Mouse (Mus musculus): ENCODE data around the gene Cnih4. TPM values are rescaled to one million over a fixed set of nuclear protein-coding genes. Genes with fewer than 3 reads are reported as not detected.
A peak's percentile ranks its signal among the peaks of the same experiment; 100 is the strongest.

Cnih4 gene
- polyA plus RNA-seq (2012; rRNA removed) (24.3 and 26.6 TPM in 2 replicates), polyA plus RNA-seq (2014; fragmentation: Nextera tagmentation; extraction: Ambion mirVana) (90.5 and 99.3 TPM in 2 replicates)

- Histone ChIP-seq H3K4me3 (replicated peaks; ENCODE audit: low read length) (peak within 1 kb of the TSS; percentile 70), H3K27me3 (ENCODE audit: control insufficient read depth, insufficient read depth, low read length) (no peaks in the 10 kb centered on the region), H3K36me3 (ENCODE audit: control insufficient read depth, insufficient read depth, low read length) (peaks cover 22% of the 10 kb centered on the region), H3K27ac (replicated peaks; ENCODE audit: low read depth, low read length) (peak within 1 kb of the TSS; percentile 70), H3K4me1 (ENCODE audit: control insufficient read depth, insufficient read depth, low read length) (peaks cover 12% of the 10 kb centered on the region), H3K4me2 (replicated peaks; ENCODE audit: low read depth, low read length, severe bottlenecking) (peak within 1 kb of the TSS; percentile 70), H3K9me3 (ENCODE audit: control insufficient read depth, low read length) (no peaks in the 10 kb centered on the region), H3K9ac (ENCODE audit: low read depth, low read length, severe bottlenecking) (peak within 1 kb of the TSS; percentile 70)
- DNase-seq (ENCODE audit: low spot score) (peak; percentile 99), ATAC-seq (ENCODE audit: low FRiP score, low read depth) (peak; percentile 100)
- WGBS = under 1% methylated on average over 52 of the region's 52 CpGs
- TF ChIP-seq POLR2A (IDR thresholded peaks at IDR 0.05; ENCODE audit: borderline replicate concordance, extremely low read depth, insufficient read depth, insufficient read length) = peak; percentile 13; the same call in 1 of the 2 replicates
Observed at GRCm38 (mm10) chr1:181143950-181144836, at the start of gene Cnih4, which contains the start of gene Nvl. TSS of gene Cnih4 (plus strand) at chr1:181144693. TSS of gene Nvl (minus strand) at chr1:181144204.

DNA sequence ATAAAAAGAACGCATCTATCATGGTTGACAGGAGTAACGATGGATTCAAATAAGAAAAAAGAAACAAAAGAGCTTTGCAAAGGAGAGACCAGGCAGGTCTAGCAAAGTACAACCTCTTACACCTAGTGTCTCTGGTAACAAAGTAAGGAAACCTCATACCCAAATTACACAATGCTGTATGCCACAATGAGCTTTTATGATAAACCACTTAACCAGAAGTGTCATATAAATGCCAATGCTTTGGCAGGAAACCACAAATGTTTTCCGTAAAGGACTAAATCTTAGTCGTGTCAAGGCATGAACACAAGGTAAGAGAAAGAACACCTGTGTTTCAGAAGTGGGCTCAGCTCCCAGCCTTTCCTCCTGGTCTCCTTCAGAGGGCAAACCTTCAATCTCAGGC, 27.4 kb upstream of the Cnih4 start:
- H3K27ac ChIP-seq (replicated peaks; ENCODE audit: low read depth, low read length) = no peak overlapping the region
- DNase-seq (ENCODE audit: low spot score) (no peak), ATAC-seq (ENCODE audit: low FRiP score, low read depth) (no peak)
- peaks cover 82% of the 10 kb centered on the region for H3K36me3 ChIP-seq (ENCODE audit: control insufficient read depth, insufficient read depth, low read length)
- WGBS = 89% methylated on average over 4 of the region's 4 CpGs
- no peak overlapping the region for H3K4me3 ChIP-seq (replicated peaks; ENCODE audit: low read length)
- H3K4me1 ChIP-seq (ENCODE audit: control insufficient read depth, insufficient read depth, low read length) = no peaks in the 10 kb centered on the region
- H3K4me2 ChIP-seq (replicated peaks; ENCODE audit: low read depth, low read length, severe bottlenecking) = no peak overlapping the region
- H3K9me3 ChIP-seq (ENCODE audit: control insufficient read depth, low read length) = no peaks in the 10 kb centered on the region
- no peaks in the 10 kb centered on the region for H3K27me3 ChIP-seq (ENCODE audit: control insufficient read depth, insufficient read depth, low read length)
- H3K9ac ChIP-seq (ENCODE audit: low read depth, low read length, severe bottlenecking) = no peak overlapping the region
- TF ChIP-seq POLR2A (IDR thresholded peaks at IDR 0.05; ENCODE audit: borderline replicate concordance, extremely low read depth, insufficient read depth, insufficient read length) = no peak

GRCm38 (mm10) chr1:181124145-181124544, 20.3 kb upstream of the Cnih4 start:
- Histone ChIP-seq H3K4me3 (replicated peaks; ENCODE audit: low read length) (no peak overlapping the region), H3K9ac (ENCODE audit: low read depth, low read length, severe bottlenecking) (no peak overlapping the region), H3K4me2 (replicated peaks; ENCODE audit: low read depth, low read length, severe bottlenecking) (no peak overlapping the region), H3K27me3 (ENCODE audit: control insufficient read depth, insufficient read depth, low read length) (no peaks in the 10 kb centered on the region), H3K9me3 (ENCODE audit: control insufficient read depth, low read length) (no peaks in the 10 kb centered on the region), H3K27ac (replicated peaks; ENCODE audit: low read depth, low read length) (no peak overlapping the region), H3K4me1 (ENCODE audit: control insufficient read depth, insufficient read depth, low read length) (no peaks in the 10 kb centered on the region), H3K36me3 (ENCODE audit: control insufficient read depth, insufficient read depth, low read length) (peaks cover 84% of the 10 kb centered on the region)
- DNase-seq (ENCODE audit: low spot score) = no peak
- no peak for ATAC-seq (ENCODE audit: low FRiP score, low read depth)
- WGBS = 88% methylated on average over 2 of the region's 2 CpGs
- TF ChIP-seq POLR2A (IDR thresholded peaks at IDR 0.05; ENCODE audit: borderline replicate concordance, extremely low read depth, insufficient read depth, insufficient read length) = no peak

DNA sequence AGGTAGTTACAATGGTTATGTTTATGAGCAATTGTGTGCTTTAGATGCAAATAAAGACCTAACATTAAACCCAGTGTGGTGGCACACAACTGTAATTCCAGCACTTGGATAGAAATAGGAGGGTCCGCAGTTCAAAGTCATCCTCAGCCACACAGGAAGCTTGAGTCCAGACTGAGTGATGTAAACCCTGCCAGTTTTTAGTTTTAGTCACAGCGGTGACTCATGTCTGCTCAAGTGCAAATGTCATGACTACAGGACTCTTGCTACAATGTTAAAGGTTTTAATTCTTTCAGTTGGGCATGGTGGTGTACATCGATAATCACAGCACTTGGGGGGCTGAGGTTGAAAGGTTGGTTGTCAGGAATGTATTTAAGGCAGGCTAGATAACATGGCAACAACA, 18.6 kb upstream of the Cnih4 start:
- Histone ChIP-seq H3K9ac (ENCODE audit: low read depth, low read length, severe bottlenecking) (no peak overlapping the region), H3K9me3 (ENCODE audit: control insufficient read depth, low read length) (no peaks in the 10 kb centered on the region), H3K4me2 (replicated peaks; ENCODE audit: low read depth, low read length, severe bottlenecking) (no peak overlapping the region), H3K4me1 (ENCODE audit: control insufficient read depth, insufficient read depth, low read length) (no peaks in the 10 kb centered on the region), H3K36me3 (ENCODE audit: control insufficient read depth, insufficient read depth, low read length) (peaks cover 87% of the 10 kb centered on the region), H3K4me3 (replicated peaks; ENCODE audit: low read length) (no peak overlapping the region), H3K27ac (replicated peaks; ENCODE audit: low read depth, low read length) (no peak overlapping the region), H3K27me3 (ENCODE audit: control insufficient read depth, insufficient read depth, low read length) (no peaks in the 10 kb centered on the region)
- ATAC-seq (ENCODE audit: low FRiP score, low read depth) (no peak), DNase-seq (ENCODE audit: low spot score) (no peak)
- no peak for TF ChIP-seq POLR2A (IDR thresholded peaks at IDR 0.05; ENCODE audit: borderline replicate concordance, extremely low read depth, insufficient read depth, insufficient read length)
- WGBS = over 99% methylated on average over 3 of the region's 3 CpGs

DNA sequence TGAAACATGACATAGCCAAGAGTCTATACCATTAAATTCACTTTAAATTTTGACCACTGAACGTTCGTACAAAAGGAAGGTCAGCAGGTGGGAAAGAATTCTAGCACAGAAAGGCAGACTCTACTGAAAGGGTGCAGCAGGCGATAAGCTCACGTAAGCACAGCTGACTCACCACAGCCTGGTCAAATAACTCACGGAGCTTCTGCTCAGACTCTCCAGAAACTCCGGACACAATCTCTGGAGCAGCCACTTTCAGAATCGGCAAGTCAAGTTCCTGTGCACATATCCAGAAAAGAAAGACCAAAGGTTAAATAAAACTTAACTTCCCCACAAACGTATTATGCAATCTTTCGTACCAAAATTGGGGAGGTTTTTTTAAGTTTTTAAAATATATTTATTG, 17.7 kb upstream of the Cnih4 start:
- H3K4me2 ChIP-seq (replicated peaks; ENCODE audit: low read depth, low read length, severe bottlenecking) = no peak overlapping the region
- no peak for DNase-seq (ENCODE audit: low spot score)
- no peak overlapping the region for H3K4me3 ChIP-seq (replicated peaks; ENCODE audit: low read length)
- no peaks in the 10 kb centered on the region for H3K9me3 ChIP-seq (ENCODE audit: control insufficient read depth, low read length)
- peaks cover 87% of the 10 kb centered on the region for H3K36me3 ChIP-seq (ENCODE audit: control insufficient read depth, insufficient read depth, low read length)
- H3K9ac ChIP-seq (ENCODE audit: low read depth, low read length, severe bottlenecking) = no peak overlapping the region
- H3K27ac ChIP-seq (replicated peaks; ENCODE audit: low read depth, low read length) = no peak overlapping the region
- TF ChIP-seq POLR2A (IDR thresholded peaks at IDR 0.05; ENCODE audit: borderline replicate concordance, extremely low read depth, insufficient read depth, insufficient read length) = no peak
- 95% methylated on average over 9 of the region's 9 CpGs for WGBS
- ATAC-seq (ENCODE audit: low FRiP score, low read depth) = no peak
- H3K4me1 ChIP-seq (ENCODE audit: control insufficient read depth, insufficient read depth, low read length) = no peaks in the 10 kb centered on the region
- no peaks in the 10 kb centered on the region for H3K27me3 ChIP-seq (ENCODE audit: control insufficient read depth, insufficient read depth, low read length)
